Mouse (Mus musculus): ENCODE measurements at regions not wholly inside any gene's neighbourhood (a gene's known extent, or its start where the extent isn't known, plus 50 kb on each side); places are given as distances from the start of the nearest gene placed in this dataset.

GRCm38 (mm10) chr12:28380203-28380602 is 172.0 kb downstream of the Dcdc2c start:
- no peaks in the 10 kb centered on the region for H3K36me3 ChIP-seq
- 56% methylated on average over 3 of the region's 3 CpGs for WGBS
- no peak overlapping the region for H3K9ac ChIP-seq

GRCm38 (mm10) chr12:28377968-28378367 is 174.2 kb downstream of the Dcdc2c start:
- H3K36me3 ChIP-seq, result no peaks in the 10 kb centered on the region
- H3K27ac ChIP-seq, result peak overlapping the region; percentile 45; the same call in 1 of the 2 replicates
- ATAC-seq (ENCODE audit: low FRiP score, low read depth), result peak; percentile 92
- no peaks in the 10 kb centered on the region for H3K9me3 ChIP-seq
- no peak overlapping the region for H3K4me3 ChIP-seq
- 43% methylated on average over 3 of the region's 3 CpGs for WGBS
- no peaks in the 10 kb centered on the region for H3K27me3 ChIP-seq
- H3K4me2 ChIP-seq (replicated peaks), result no peak overlapping the region
- H3K4me1 ChIP-seq, result peaks cover 36% of the 10 kb centered on the region
- no peak overlapping the region for H3K9ac ChIP-seq

More at GRCm38 (mm10) chr12:28380203-28380602, 172.0 kb downstream of the Dcdc2c start:
- Histone ChIP-seq H3K27ac (no peak overlapping the region), H3K4me2 (replicated peaks) (no peak overlapping the region), H3K27me3 (no peaks in the 10 kb centered on the region), H3K4me3 (no peak overlapping the region), H3K4me1 (peaks cover 36% of the 10 kb centered on the region), H3K9me3 (no peaks in the 10 kb centered on the region)
- no peak for ATAC-seq (ENCODE audit: low FRiP score, low read depth)

- Histone ChIP-seq H3K27me3 (no peaks in the 10 kb centered on the region), H3K27ac (peak overlapping the region; percentile 45; the same call in 1 of the 2 replicates), H3K9me3 (no peaks in the 10 kb centered on the region), H3K4me2 (replicated peaks) (no peak overlapping the region), H3K4me3 (no peak overlapping the region), H3K36me3 (no peaks in the 10 kb centered on the region), H3K4me1 (peaks cover 36% of the 10 kb centered on the region), H3K9ac (no peak overlapping the region)
- ATAC-seq (ENCODE audit: low FRiP score, low read depth), result no peak
- 66% methylated on average over 4 of the region's 4 CpGs for WGBS
Observed at GRCm38 (mm10) chr12:28377373-28377772, 174.8 kb downstream of the Dcdc2c start.

- WGBS, result 51% methylated on average over 4 of the region's 4 CpGs
Observed at GRCm38 (mm10) chr12:28376770-28377169, 175.4 kb downstream of the Dcdc2c start.

GRCm38 (mm10) chr12:28365304-28365703 is 186.9 kb downstream of the Dcdc2c start:
- no peaks in the 10 kb centered on the region for H3K27me3 ChIP-seq
- no peak overlapping the region for H3K4me2 ChIP-seq (replicated peaks)
- no peak overlapping the region for H3K4me3 ChIP-seq
- WGBS, result 40% methylated on average over 2 of the region's 2 CpGs
- no peak overlapping the region for H3K9ac ChIP-seq
- no peaks in the 10 kb centered on the region for H3K9me3 ChIP-seq
- no peak overlapping the region for H3K27ac ChIP-seq
- ATAC-seq (ENCODE audit: low FRiP score, low read depth), result peak; percentile 67; the same call in 1 of the 2 replicates
- H3K36me3 ChIP-seq, result no peaks in the 10 kb centered on the region
- H3K4me1 ChIP-seq, result peaks cover 22% of the 10 kb centered on the region

More at GRCm38 (mm10) chr12:28376770-28377169, 175.4 kb downstream of the Dcdc2c start:
- Histone ChIP-seq H3K27me3 (no peaks in the 10 kb centered on the region), H3K9me3 (no peaks in the 10 kb centered on the region), H3K27ac (no peak overlapping the region), H3K4me2 (replicated peaks) (no peak overlapping the region), H3K9ac (no peak overlapping the region), H3K4me3 (no peak overlapping the region), H3K36me3 (no peaks in the 10 kb centered on the region), H3K4me1 (peaks cover 36% of the 10 kb centered on the region)
- ATAC-seq (ENCODE audit: low FRiP score, low read depth), result no peak

- WGBS, result 69% methylated on average over 7 of the region's 7 CpGs
- H3K27ac ChIP-seq, result no peak overlapping the region
- no peaks in the 10 kb centered on the region for H3K4me1 ChIP-seq
- ATAC-seq (ENCODE audit: low FRiP score, low read depth), result no peak
- no peaks in the 10 kb centered on the region for H3K9me3 ChIP-seq
- no peak overlapping the region for H3K9ac ChIP-seq
- no peaks in the 10 kb centered on the region for H3K27me3 ChIP-seq
- H3K36me3 ChIP-seq, result no peaks in the 10 kb centered on the region
- no peak overlapping the region for H3K4me3 ChIP-seq
- no peak overlapping the region for H3K4me2 ChIP-seq (replicated peaks)
Observed at GRCm38 (mm10) chr12:28358737-28359333, 193.4 kb downstream of the Dcdc2c start.

- Histone ChIP-seq H3K9ac (no peak overlapping the region), H3K9me3 (no peaks in the 10 kb centered on the region), H3K27ac (no peak overlapping the region), H3K27me3 (no peaks in the 10 kb centered on the region), H3K4me1 (peaks cover 4% of the 10 kb centered on the region; the same call in 1 of the 2 replicates), H3K4me2 (replicated peaks) (no peak overlapping the region), H3K4me3 (no peak overlapping the region), H3K36me3 (no peaks in the 10 kb centered on the region)
- WGBS, result 93% methylated on average over 10 of the region's 10 CpGs
- ATAC-seq (ENCODE audit: low FRiP score, low read depth), result no peak
Observed at GRCm38 (mm10) chr12:28357764-28358163, 194.4 kb downstream of the Dcdc2c start.

GRCm38 (mm10) chr12:28353140-28353539 is 199.1 kb downstream of the Dcdc2c start:
- H3K4me1 ChIP-seq, result peaks cover 6% of the 10 kb centered on the region; the same call in 1 of the 2 replicates
- WGBS, result 57% methylated on average over 3 of the region's 3 CpGs
- no peak for ATAC-seq (ENCODE audit: low FRiP score, low read depth)

GRCm38 (mm10) chr12:28352571-28352970 is 199.6 kb downstream of the Dcdc2c start:
- no peaks in the 10 kb centered on the region for H3K36me3 ChIP-seq
- no peak for ATAC-seq (ENCODE audit: low FRiP score, low read depth)
- 62% methylated on average over 3 of the region's 3 CpGs for WGBS
- peaks cover 6% of the 10 kb centered on the region; the same call in 1 of the 2 replicates for H3K4me1 ChIP-seq
- H3K9ac ChIP-seq, result no peak overlapping the region
- H3K27ac ChIP-seq, result no peak overlapping the region
- no peaks in the 10 kb centered on the region for H3K27me3 ChIP-seq
- H3K9me3 ChIP-seq, result no peaks in the 10 kb centered on the region
- H3K4me3 ChIP-seq, result no peak overlapping the region
- H3K4me2 ChIP-seq (replicated peaks), result no peak overlapping the region

More at GRCm38 (mm10) chr12:28353140-28353539, 199.1 kb downstream of the Dcdc2c start:
- Histone ChIP-seq H3K4me2 (replicated peaks) (no peak overlapping the region), H3K36me3 (no peaks in the 10 kb centered on the region), H3K4me3 (no peak overlapping the region), H3K9ac (no peak overlapping the region), H3K9me3 (no peaks in the 10 kb centered on the region), H3K27me3 (no peaks in the 10 kb centered on the region), H3K27ac (no peak overlapping the region)

GRCm38 (mm10) chr12:28342735-28343134 is 209.5 kb downstream of the Dcdc2c start:
- ATAC-seq (ENCODE audit: low FRiP score, low read depth), result peak; percentile 81
- WGBS, result 67% methylated on average over 2 of the region's 2 CpGs
- no peak overlapping the region for H3K9ac ChIP-seq
- no peaks in the 10 kb centered on the region for H3K27me3 ChIP-seq
- H3K36me3 ChIP-seq, result no peaks in the 10 kb centered on the region
- H3K4me2 ChIP-seq (replicated peaks), result no peak overlapping the region
- peak overlapping the region; percentile 28; the same call in 1 of the 2 replicates for H3K27ac ChIP-seq
- no peak overlapping the region for H3K4me3 ChIP-seq
- peaks cover 14% of the 10 kb centered on the region; the same call in 1 of the 2 replicates for H3K4me1 ChIP-seq
- H3K9me3 ChIP-seq, result no peaks in the 10 kb centered on the region; the same call in 1 of the 2 replicates

- Histone ChIP-seq H3K9ac (no peak overlapping the region), H3K27me3 (no peaks in the 10 kb centered on the region), H3K4me1 (peaks cover 3% of the 10 kb centered on the region; the same call in 1 of the 2 replicates), H3K9me3 (no peaks in the 10 kb centered on the region), H3K27ac (no peak overlapping the region), H3K4me3 (no peak overlapping the region), H3K36me3 (no peaks in the 10 kb centered on the region), H3K4me2 (replicated peaks) (no peak overlapping the region)
- ATAC-seq (ENCODE audit: low FRiP score, low read depth), result no peak
- WGBS, result 32% methylated on average over 5 of the region's 5 CpGs
Observed at GRCm38 (mm10) chr12:28332591-28332990, 219.6 kb downstream of the Dcdc2c start.

- ATAC-seq (ENCODE audit: low FRiP score, low read depth), result no peak
Observed at GRCm38 (mm10) chr12:28331843-28332242, 220.4 kb downstream of the Dcdc2c start.

GRCm38 (mm10) chr12:28323659-28324058 is 228.5 kb downstream of the Dcdc2c start:
- no peak overlapping the region for H3K4me2 ChIP-seq (replicated peaks)
- no peak overlapping the region for H3K9ac ChIP-seq
- WGBS, result 78% methylated on average over 2 of the region's 2 CpGs
- no peak for ATAC-seq (ENCODE audit: low FRiP score, low read depth)
- H3K9me3 ChIP-seq, result no peaks in the 10 kb centered on the region
- no peak overlapping the region for H3K27ac ChIP-seq
- H3K4me1 ChIP-seq, result no peaks in the 10 kb centered on the region
- H3K4me3 ChIP-seq, result no peak overlapping the region
- H3K36me3 ChIP-seq, result no peaks in the 10 kb centered on the region
- H3K27me3 ChIP-seq, result no peaks in the 10 kb centered on the region; the same call in 1 of the 2 replicates

More at GRCm38 (mm10) chr12:28331843-28332242, 220.4 kb downstream of the Dcdc2c start:
- H3K27ac ChIP-seq, result no peak overlapping the region
- no peaks in the 10 kb centered on the region for H3K36me3 ChIP-seq
- H3K27me3 ChIP-seq, result no peaks in the 10 kb centered on the region
- H3K9ac ChIP-seq, result no peak overlapping the region
- peaks cover 3% of the 10 kb centered on the region; the same call in 1 of the 2 replicates for H3K4me1 ChIP-seq
- H3K4me3 ChIP-seq, result no peak overlapping the region
- H3K9me3 ChIP-seq, result no peaks in the 10 kb centered on the region
- H3K4me2 ChIP-seq (replicated peaks), result no peak overlapping the region
- WGBS, result 74% methylated on average over 2 of the region's 2 CpGs

Measured in limb, embryonic 13.5 days (tissue).